Mouse (Mus musculus): Measurements from ENCODE around the gene Prickle3. TPM values are rescaled to one million over a fixed set of nuclear protein-coding genes. Genes with fewer than 3 reads are reported as not detected.

Prickle3 gene
- polyA plus RNA-seq, 1 experiment from 2014 or later = 1.5 TPM

DNA sequence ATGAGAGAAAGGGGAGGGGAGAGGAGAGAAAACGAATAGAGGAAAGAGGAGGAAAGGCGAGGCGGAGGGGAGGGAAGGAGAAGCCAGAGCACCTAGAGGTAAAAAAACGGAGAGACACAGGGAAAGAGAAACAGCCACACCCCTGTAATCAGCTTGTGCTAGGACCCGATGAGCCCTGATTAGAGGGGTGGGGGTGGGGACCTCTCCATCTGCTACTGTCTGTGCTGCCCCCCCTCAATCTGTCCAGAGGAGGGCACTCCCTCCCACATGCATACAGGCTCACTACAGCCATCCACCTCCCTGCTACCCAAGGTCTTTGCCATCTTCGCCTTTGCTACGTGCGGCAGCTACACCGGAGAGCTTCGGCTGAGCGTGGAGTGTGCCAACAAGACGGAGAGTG is 16.3 kb upstream of the Prickle3 start:
- no peaks in the 10 kb centered on the region for H3K27me3 ChIP-seq (replicated peaks; ENCODE audit: control insufficient read depth, insufficient read depth, low read length)
- no peaks in the 10 kb centered on the region for H3K9me3 ChIP-seq (ENCODE audit: control insufficient read depth, low read length)
- ATAC-seq = no peak
- H3K4me1 ChIP-seq (replicated peaks; ENCODE audit: control insufficient read depth, insufficient read depth, low read length) = peaks cover 14% of the 10 kb centered on the region
- peak overlapping the region; percentile 24 for H3K4me3 ChIP-seq (replicated peaks; ENCODE audit: low read length)
- 41% methylated on average over 12 of the region's 12 CpGs for WGBS
- peak overlapping the region; percentile 41 for H3K9ac ChIP-seq (replicated peaks; ENCODE audit: low read depth, low read length)
- 0 out of 2 replicates have a peak, but pooled peaks cover 2% of the 10 kb centered on the region for H3K36me3 ChIP-seq (ENCODE audit: control insufficient read depth, insufficient read depth)
- peak overlapping the region; percentile 71 for H3K4me2 ChIP-seq (ENCODE audit: low read length)
- H3K27ac ChIP-seq (ENCODE audit: low read length) = no peak overlapping the region

DNA sequence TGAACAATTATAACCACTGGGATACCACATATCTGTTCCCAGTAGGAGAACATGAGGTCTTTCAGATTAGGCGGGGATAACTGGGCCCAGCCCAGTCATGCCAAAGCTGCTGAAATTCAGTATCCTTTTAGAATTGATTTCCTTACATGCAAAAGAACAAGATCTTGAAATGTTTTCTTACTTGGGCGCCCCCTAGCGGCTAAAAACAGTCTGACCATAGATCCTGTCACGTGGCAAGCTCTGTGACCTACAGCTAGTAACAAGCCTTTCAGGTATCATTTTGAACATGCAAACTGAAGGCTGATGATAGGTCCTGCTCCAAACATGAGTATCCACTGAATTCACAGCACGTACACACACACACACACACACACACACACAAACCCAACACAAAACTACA is 11.7 kb upstream of the Prickle3 start:
- 0 out of 2 replicates have a peak, but pooled peaks cover 2% of the 10 kb centered on the region for H3K36me3 ChIP-seq (ENCODE audit: control insufficient read depth, insufficient read depth)
- H3K27me3 ChIP-seq (replicated peaks; ENCODE audit: control insufficient read depth, insufficient read depth, low read length) = no peaks in the 10 kb centered on the region
- H3K4me2 ChIP-seq (ENCODE audit: low read length) = no peak overlapping the region
- H3K9ac ChIP-seq (replicated peaks; ENCODE audit: low read depth, low read length) = no peak overlapping the region
- H3K4me1 ChIP-seq (replicated peaks; ENCODE audit: control insufficient read depth, insufficient read depth, low read length) = peaks cover 11% of the 10 kb centered on the region
- H3K4me3 ChIP-seq (replicated peaks; ENCODE audit: low read length) = no peak overlapping the region
- H3K27ac ChIP-seq (ENCODE audit: low read length) = no peak overlapping the region
- H3K9me3 ChIP-seq (ENCODE audit: control insufficient read depth, low read length) = no peaks in the 10 kb centered on the region
- WGBS = 19% methylated on average over 5 of the region's 5 CpGs
- ATAC-seq = no peak

DNA sequence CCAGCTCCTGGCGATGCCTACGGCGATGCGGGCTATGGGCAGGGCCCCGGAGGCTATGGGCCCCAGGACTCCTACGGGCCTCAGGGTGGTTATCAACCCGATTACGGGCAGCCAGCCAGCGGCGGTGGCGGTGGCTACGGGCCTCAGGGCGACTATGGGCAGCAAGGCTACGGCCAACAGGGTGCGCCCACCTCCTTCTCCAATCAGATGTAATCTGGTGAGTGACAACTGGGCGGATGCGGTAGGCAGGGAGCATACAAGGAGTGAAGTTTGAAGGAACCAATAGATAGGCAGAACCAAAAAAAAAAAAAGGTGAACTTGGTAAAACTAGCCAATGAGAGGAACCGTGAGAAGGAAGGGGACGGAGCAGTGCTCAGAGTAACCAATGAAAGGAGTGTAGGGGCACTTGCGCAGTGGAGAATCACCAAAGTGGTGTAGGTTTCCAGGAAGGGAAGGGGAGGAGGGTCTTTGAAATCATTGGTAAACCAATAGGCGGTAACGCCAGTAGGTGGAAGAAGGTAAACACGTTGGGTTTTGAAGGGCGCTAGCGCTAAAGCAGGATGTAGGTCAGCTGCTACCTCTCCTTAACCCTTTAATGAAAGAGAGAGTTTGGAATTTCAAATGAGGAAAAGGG is 8.3 kb upstream of the Prickle3 start:
- Histone ChIP-seq H3K36me3 (ENCODE audit: control insufficient read depth, insufficient read depth) (0 out of 2 replicates have a peak, but pooled peaks cover 2% of the 10 kb centered on the region), H3K4me3 (replicated peaks; ENCODE audit: low read length) (peak overlapping the region; percentile 43), H3K27me3 (replicated peaks; ENCODE audit: control insufficient read depth, insufficient read depth, low read length) (no peaks in the 10 kb centered on the region), H3K4me2 (ENCODE audit: low read length) (peak overlapping the region; percentile 51), H3K9ac (replicated peaks; ENCODE audit: low read depth, low read length) (peak overlapping the region; percentile 56), H3K9me3 (ENCODE audit: control insufficient read depth, low read length) (no peaks in the 10 kb centered on the region), H3K27ac (ENCODE audit: low read length) (peak overlapping the region; percentile 75), H3K4me1 (replicated peaks; ENCODE audit: control insufficient read depth, insufficient read depth, low read length) (peaks cover 4% of the 10 kb centered on the region; the same call in 1 of the 2 replicates)
- ATAC-seq = peak; percentile 97
- whole genome bisulfite sequencing = 21% methylated on average over 25 of the region's 25 CpGs

DNA sequence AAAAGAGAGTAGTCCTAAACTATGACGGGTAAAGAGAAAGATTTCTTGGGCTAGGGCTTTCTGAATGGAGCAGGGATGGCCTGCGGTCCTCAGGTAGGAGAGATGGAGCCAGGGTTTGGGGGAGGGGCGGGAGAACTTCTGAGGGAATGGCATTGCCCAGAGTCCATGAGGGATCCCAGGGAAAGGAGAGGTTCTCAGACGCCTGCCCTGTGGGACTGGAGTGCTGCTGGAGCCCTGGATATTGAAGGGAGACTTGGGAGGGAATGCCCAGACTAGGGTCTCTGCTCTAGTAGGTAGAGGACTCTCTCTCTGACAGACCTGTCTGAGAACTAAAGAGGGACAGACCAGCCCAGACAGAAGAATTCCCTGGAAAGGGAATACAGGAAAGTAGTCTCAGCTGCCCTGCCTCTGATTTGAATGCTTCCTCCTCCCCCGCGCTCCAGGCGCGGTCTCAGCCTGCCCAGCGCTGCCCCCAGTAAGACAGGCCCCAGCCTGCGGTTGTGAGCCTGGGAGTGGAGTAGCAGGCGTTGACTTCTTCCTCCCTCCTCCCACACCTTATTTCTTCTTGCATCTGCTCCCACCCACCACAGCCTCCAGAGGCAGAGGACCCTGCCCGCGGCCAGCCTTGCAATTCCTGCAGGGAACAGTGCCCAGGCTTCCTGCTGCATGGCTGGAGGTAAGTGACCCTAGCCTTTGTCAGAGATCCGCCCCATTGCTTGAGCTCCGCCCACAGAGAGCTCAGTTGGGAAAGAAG is 1.1 kb downstream of the Prickle3 start:
- Histone ChIP-seq H3K9me3 (ENCODE audit: control insufficient read depth, low read length) (no peaks in the 10 kb centered on the region), H3K4me2 (ENCODE audit: low read length) (no peak overlapping the region), H3K36me3 (ENCODE audit: control insufficient read depth, insufficient read depth) (no peaks in the 10 kb centered on the region), H3K27me3 (replicated peaks; ENCODE audit: control insufficient read depth, insufficient read depth, low read length) (no peaks in the 10 kb centered on the region), H3K27ac (ENCODE audit: low read length) (no peak overlapping the region), H3K4me3 (replicated peaks; ENCODE audit: low read length) (no peak overlapping the region), H3K9ac (replicated peaks; ENCODE audit: low read depth, low read length) (no peak overlapping the region), H3K4me1 (replicated peaks; ENCODE audit: control insufficient read depth, insufficient read depth, low read length) (no peaks in the 10 kb centered on the region)
- 0 out of 2 replicates have a peak, but pooled peaks have one; percentile 26 for ATAC-seq
- WGBS = 22% methylated on average over 15 of the region's 15 CpGs

DNA sequence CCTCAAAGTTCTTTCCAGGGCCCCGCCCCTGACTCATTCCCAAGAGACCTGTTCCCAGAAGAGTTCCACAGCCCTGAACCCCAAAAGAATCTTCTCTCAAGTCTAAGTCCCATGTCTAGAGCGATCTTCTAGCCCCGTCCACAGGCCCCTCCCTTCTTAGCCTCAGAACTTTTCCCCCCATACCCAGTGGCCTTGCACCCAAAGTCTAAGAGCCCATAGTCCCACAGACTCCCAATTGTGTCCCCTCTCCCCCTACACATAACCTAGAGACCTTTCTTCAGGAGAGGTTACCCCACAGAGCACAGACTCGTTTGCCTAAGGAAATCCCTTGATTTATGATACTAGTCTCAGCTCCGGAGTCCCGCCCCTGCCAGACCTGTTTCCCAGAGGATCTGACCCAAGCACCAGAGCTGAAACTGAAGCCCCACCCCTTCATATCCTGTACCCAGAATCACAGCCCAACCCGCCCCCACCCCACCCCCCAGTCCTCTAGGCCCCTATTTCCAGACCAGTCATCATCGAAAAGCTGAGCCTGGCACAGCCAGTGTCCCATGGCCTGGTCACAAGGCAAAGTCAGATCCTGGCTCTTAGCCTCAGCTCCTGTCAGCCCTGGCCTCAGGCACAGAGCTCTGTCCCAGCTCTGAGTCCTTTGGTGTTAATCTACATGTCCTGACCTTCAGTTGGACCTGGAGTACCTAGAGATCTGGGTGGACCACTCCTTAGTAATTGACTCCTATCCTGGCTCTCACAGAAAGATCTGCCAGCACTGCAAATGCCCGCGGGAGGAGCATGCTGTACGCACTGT is 1.9 kb downstream of the Prickle3 start:
- Histone ChIP-seq H3K27me3 (replicated peaks; ENCODE audit: control insufficient read depth, insufficient read depth, low read length) (no peaks in the 10 kb centered on the region), H3K4me2 (ENCODE audit: low read length) (no peak overlapping the region), H3K4me1 (replicated peaks; ENCODE audit: control insufficient read depth, insufficient read depth, low read length) (no peaks in the 10 kb centered on the region), H3K9ac (replicated peaks; ENCODE audit: low read depth, low read length) (no peak overlapping the region), H3K27ac (ENCODE audit: low read length) (no peak overlapping the region), H3K4me3 (replicated peaks; ENCODE audit: low read length) (no peak overlapping the region), H3K36me3 (ENCODE audit: control insufficient read depth, insufficient read depth) (no peaks in the 10 kb centered on the region), H3K9me3 (ENCODE audit: control insufficient read depth, low read length) (no peaks in the 10 kb centered on the region)
- WGBS = 59% methylated on average over 11 of the region's 11 CpGs
- no peak for ATAC-seq

DNA sequence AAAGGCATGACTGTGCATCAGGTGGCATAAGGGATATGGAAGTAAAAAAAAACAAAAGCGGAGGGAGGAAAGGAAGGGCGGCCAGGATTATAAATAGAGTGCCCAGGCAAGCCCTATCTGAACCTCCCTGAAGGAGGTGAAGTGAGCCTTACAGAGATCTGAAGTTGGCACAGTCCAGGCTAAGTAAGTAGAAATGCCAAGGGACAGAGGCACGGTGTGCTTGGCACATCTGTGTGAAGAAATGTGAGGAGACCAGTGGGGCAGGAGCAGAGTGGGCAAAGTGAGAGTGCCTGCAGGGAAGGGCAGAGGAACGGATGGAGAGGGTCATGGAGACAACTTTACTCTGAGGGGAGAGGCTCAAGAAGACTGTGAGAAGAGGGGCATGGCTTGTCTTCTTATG is 4.0 kb downstream of the Prickle3 start:
- 80% methylated on average over 4 of the region's 4 CpGs for WGBS
- no peak for ATAC-seq
- H3K4me3 ChIP-seq (replicated peaks; ENCODE audit: low read length) = no peak overlapping the region
- H3K9ac ChIP-seq (replicated peaks; ENCODE audit: low read depth, low read length) = no peak overlapping the region
- no peaks in the 10 kb centered on the region for H3K36me3 ChIP-seq (ENCODE audit: control insufficient read depth, insufficient read depth)
- H3K27ac ChIP-seq (ENCODE audit: low read length) = no peak overlapping the region
- no peak overlapping the region for H3K4me2 ChIP-seq (ENCODE audit: low read length)
- no peaks in the 10 kb centered on the region for H3K27me3 ChIP-seq (replicated peaks; ENCODE audit: control insufficient read depth, insufficient read depth, low read length)
- no peaks in the 10 kb centered on the region for H3K9me3 ChIP-seq (ENCODE audit: control insufficient read depth, low read length)
- H3K4me1 ChIP-seq (replicated peaks; ENCODE audit: control insufficient read depth, insufficient read depth, low read length) = no peaks in the 10 kb centered on the region

DNA sequence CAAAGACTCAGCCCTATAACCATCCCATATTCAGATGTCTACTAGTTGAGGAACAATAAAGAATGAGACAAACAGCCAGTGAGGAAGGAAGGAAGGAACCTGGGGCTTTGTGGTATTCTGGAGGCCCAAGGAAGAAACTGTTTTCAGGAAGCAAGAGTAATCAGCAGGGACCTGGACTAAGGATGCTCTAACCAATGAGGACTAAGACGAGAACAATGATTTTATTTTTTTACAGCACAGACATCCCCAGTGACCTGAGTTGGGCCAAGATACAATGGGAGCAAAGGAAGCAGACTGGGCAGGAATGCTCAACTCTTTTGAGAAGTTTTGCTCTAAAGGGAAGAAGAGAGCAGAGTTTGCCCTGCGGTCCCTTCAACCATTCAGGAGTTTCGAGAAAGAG is 5.9 kb downstream of the Prickle3 start:
- H3K4me3 ChIP-seq (replicated peaks; ENCODE audit: low read length) = no peak overlapping the region
- 77% methylated on average over 3 of the region's 3 CpGs for WGBS
- no peaks in the 10 kb centered on the region for H3K27me3 ChIP-seq (replicated peaks; ENCODE audit: control insufficient read depth, insufficient read depth, low read length)
- H3K9ac ChIP-seq (replicated peaks; ENCODE audit: low read depth, low read length) = no peak overlapping the region
- no peak for ATAC-seq
- H3K36me3 ChIP-seq (ENCODE audit: control insufficient read depth, insufficient read depth) = no peaks in the 10 kb centered on the region
- H3K27ac ChIP-seq (ENCODE audit: low read length) = no peak overlapping the region
- no peaks in the 10 kb centered on the region for H3K4me1 ChIP-seq (replicated peaks; ENCODE audit: control insufficient read depth, insufficient read depth, low read length)
- no peaks in the 10 kb centered on the region for H3K9me3 ChIP-seq (ENCODE audit: control insufficient read depth, low read length)
- H3K4me2 ChIP-seq (ENCODE audit: low read length) = no peak overlapping the region

DNA sequence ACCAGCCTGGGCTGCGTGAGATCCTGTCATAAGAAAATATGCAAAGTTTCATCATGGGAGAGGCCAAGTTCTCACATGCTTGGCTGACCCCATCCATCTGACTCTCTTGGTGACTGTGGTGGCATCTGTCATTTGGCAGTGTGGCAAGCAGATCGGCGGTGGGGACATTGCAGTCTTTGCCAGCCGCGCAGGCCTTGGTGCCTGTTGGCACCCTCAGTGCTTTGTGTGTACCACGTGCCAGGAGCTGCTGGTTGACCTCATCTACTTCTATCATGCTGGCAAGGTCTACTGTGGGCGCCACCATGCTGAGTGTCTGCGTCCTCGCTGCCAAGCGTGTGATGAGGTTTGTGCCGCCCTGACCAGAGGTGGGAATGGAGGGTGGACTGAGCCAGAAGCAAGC is 7.7 kb downstream of the Prickle3 start:
- H3K36me3 ChIP-seq (ENCODE audit: control insufficient read depth, insufficient read depth) = no peaks in the 10 kb centered on the region
- H3K27ac ChIP-seq (ENCODE audit: low read length) = no peak overlapping the region
- WGBS = 85% methylated on average over 11 of the region's 11 CpGs
- no peaks in the 10 kb centered on the region for H3K27me3 ChIP-seq (replicated peaks; ENCODE audit: control insufficient read depth, insufficient read depth, low read length)
- H3K4me3 ChIP-seq (replicated peaks; ENCODE audit: low read length) = no peak overlapping the region
- H3K9ac ChIP-seq (replicated peaks; ENCODE audit: low read depth, low read length) = no peak overlapping the region
- H3K9me3 ChIP-seq (ENCODE audit: control insufficient read depth, low read length) = no peaks in the 10 kb centered on the region
- no peaks in the 10 kb centered on the region for H3K4me1 ChIP-seq (replicated peaks; ENCODE audit: control insufficient read depth, insufficient read depth, low read length)
- 0 out of 2 replicates have a peak, but pooled peaks have one; percentile 31 for ATAC-seq
- no peak overlapping the region for H3K4me2 ChIP-seq (ENCODE audit: low read length)

All from forebrain, embryonic 16.5 days (tissue).